Mouse (Mus musculus) natural killer cell, adult 2 months (primary cell): ENCODE measurements around the gene Hist2h2aa1.
"Not testable (repeated sequence)": the region's sequence is repeated elsewhere in the genome, so short reads cannot be mapped to it uniquely, and the experiment has no call there.

ENCODE experiments used
- DNase-seq, 2 experiments: peaks; one replicate each; pipeline ENCODE4 v3.0.0; 2022; ENCODE audit warnings: low spot score in 2 of 2

Gene Hist2h2aa1

DNA sequence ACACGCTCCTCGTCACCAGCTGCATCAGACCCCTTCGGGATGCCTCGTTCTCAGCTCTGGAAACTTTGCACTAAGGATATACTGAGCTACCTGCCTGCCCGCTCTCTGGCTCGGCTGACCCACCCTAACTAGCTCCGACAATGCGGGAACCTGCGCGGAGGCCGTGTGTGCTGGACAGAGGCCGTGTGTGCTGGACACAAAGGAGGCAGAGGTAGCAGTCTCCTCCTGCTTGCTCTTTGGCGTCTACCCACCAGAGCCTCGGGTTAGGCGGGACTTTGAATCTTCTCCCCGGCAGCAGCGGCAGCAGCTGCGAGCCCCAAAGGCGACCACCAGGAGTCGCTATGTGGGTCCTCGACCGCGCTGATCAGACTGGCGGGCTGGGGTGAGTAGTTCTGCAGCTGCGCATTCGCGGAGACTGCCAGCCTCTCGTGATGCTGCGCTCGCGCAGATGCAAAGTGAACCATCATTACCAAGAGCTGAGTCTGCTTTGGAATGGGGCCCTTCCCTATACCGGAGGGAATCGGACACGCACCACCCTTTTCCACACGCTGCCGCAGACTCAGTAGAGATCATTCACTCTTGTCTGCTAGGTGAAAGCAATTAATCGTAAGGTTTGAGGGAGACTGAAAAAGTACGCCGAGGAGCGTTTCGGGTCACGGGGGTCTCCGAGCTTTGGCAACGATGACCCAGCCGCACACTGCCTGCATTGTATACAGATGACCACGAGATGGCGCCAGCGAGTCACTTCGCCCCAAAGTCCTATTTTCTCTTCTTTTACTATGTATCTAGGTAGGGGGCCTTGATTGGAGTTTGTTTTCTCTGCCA, 32.7 kb downstream of the Hist2h2aa1 start:
- peak; percentile 89 to 95 for DNase-seq

DNA sequence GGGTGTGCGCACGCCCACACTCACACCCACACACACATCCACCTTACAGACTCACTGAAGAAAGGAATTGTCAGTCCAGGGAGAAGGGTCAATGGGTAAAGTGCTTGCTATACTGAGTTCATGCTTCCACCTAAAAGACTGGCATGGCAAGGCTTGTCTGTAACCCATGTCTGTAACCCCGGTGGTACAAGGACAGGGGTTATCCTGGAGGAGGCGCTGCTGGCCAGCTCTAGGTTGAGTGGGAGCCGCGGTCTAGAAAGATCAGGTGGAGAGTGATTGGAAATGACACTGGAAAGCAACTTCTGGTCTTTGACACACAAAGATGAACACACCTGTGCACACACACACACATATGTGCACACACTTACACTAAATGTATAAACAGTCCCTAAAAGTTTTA, 35.4 kb downstream of the Hist2h2aa1 start:
- DNase-seq, result no peak

- no peak for DNase-seq
Measured at GRCm38 (mm10) chr3:96284457-96284856, 39.2 kb downstream of the Hist2h2aa1 start.

- peak in 1 of 2 experiments; percentile 39 for DNase-seq
Measured at GRCm38 (mm10) chr3:96287334-96287733, 42.0 kb downstream of the Hist2h2aa1 start.

DNA sequence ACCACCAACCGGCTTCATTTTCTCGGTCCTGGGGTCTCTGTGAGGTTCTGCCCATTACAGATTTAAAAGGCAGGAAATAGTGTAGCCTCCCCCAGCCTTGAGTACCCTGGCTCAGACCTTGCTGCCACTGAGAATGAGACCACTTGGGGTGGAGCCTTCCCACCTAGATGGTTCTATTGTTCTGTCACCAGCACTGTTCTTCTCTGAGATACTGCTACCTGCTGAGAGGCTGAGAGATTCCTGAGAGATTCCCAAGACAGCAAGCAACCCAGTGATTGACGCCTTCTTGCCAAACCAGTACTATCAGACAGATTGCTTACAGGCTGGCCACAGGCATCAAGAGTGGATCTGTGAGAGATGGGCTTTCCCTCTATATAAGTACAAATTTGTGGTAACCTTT, 43.9 kb downstream of the Hist2h2aa1 start:
- no peak for DNase-seq

- not testable (repeated sequence) for DNase-seq
Measured at GRCm38 (mm10) chr3:96290727-96291126, 45.4 kb downstream of the Hist2h2aa1 start.

DNA sequence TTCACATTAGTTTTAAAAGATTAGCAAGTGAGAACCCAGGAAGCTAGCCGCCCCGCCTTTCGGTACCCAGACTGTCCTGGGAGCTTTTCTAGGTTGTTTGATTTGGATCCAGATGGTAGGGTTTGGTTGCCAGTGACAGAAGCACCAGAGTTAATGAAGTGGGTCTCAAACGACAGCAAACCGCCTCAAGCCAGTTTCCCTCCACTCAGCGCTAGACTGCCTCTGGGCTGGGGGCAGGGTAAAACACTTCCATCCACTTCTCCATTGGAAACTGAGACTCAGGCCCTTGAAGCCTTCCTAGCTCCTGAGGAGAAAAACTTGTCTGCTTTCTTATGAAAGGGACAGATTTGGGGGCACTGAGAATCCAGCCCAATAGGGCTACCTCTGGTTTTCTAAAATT, 47.3 kb downstream of the Hist2h2aa1 start:
- DNase-seq, result no peak

- DNase-seq, result no peak
Measured at GRCm38 (mm10) chr3:96293368-96293767, 48.1 kb downstream of the Hist2h2aa1 start.

DNA sequence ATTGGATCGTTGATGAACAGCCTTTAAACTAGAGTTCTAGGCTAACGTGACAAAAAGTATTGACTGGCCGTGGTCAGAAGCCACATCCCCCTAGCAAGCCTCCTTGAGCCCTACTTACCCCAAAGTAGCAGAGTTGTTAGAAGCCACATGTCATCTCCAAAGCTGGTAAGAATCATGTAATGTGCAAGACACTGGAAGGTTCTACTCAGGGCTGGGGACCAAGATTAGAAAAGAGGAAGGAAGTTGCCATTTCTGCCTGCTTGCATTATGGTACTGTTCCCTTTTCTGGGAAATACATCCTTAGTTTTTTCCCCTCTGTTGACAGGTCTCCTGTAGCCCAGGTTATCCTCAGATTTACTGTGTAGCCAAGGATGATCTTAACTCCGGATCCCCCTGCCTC, 48.5 kb downstream of the Hist2h2aa1 start, which contains the start of gene Fcgr1:
Gene Fcgr1 (minus strand): TSS at position 183 of the 400 bp plus-strand sequence.
- DNase-seq, result no peak
